Mouse (Mus musculus) neural tube, embryonic 11.5 days (tissue): Measurements from ENCODE around the gene Sos2. TPM values are rescaled to one million over a fixed set of nuclear protein-coding genes. Genes with fewer than 3 reads are reported as not detected.
"Not testable (repeated sequence)": the region's sequence is repeated elsewhere in the genome, so short reads cannot be mapped to it uniquely, and the experiment has no call there.

Source experiments
- ATAC-seq: fragments of 200-750 bp; cut with Nextera tagmentation; 2 replicates; pipeline ENCODE4 v1.8.0; 2017; ENCODE audit warnings: moderate number of reproducible peaks, mild to moderate bottlenecking, moderate TSS enrichment, moderate library complexity; ENCODE audit not compliant: insufficient read depth, low FRiP score, low TSS enrichment
- DNase-seq: peaks from one replicate; pipeline ENCODE4 v3.0.0-alpha.2; 2015; ENCODE audit warnings: low spot score
- H3K27ac ChIP-seq: fragments of 300-500 bp; sonication (generic); 2 replicates; pipeline ENCODE4 v1.5.1; 2014; ENCODE audit warnings: low read depth, mild to moderate bottlenecking, low read length
- H3K27me3 ChIP-seq: fragments of 300-500 bp; sonication (generic); 2 replicates; pipeline ENCODE4 v1.6.1; 2014; ENCODE audit warnings: mild to moderate bottlenecking, low read length, mixed read lengths; ENCODE audit not compliant: control insufficient read depth, insufficient read depth
- H3K36me3 ChIP-seq: fragments of 300-500 bp; sonication (generic); 2 replicates; pipeline ENCODE4 v1.6.1; 2014; ENCODE audit warnings: mild to moderate bottlenecking, low read length, moderate library complexity, mixed read lengths; ENCODE audit not compliant: control insufficient read depth, insufficient read depth
- H3K4me1 ChIP-seq: fragments of 300-500 bp; sonication (generic); 2 replicates; pipeline ENCODE4 v1.6.1; 2014; ENCODE audit warnings: low read length, mixed read lengths; ENCODE audit not compliant: control insufficient read depth, insufficient read depth
- H3K4me2 ChIP-seq: fragments of 300-500 bp; sonication (generic); 2 replicates; pipeline ENCODE4 v1.6.1; 2014; ENCODE audit warnings: low read depth, mild to moderate bottlenecking, moderate library complexity
- H3K4me3 ChIP-seq: fragments of 300-500 bp; sonication (generic); 2 replicates; pipeline ENCODE4 v1.5.1; 2014; ENCODE audit warnings: low read depth, low read length
- H3K9ac ChIP-seq: fragments of 300-500 bp; sonication (generic); 2 replicates; pipeline ENCODE4 v1.6.1; 2014; ENCODE audit warnings: mild to moderate bottlenecking, low read length
- H3K9me3 ChIP-seq: fragments of 300-500 bp; sonication (generic); 2 replicates; pipeline ENCODE4 v1.6.1; 2016; ENCODE audit warnings: low read length; ENCODE audit not compliant: control insufficient read depth
- WGBS: fragments of 180-500 bp; shearing (Covaris S2); extraction: QIAGEN DNeasy Blood & Tissue Kit; methylation state at CpG from one replicate; pipeline ENCODE4 v1.1.7; 2014; 5-methylcytosine and 5-hydroxymethylcytosine counted together
- polyA plus RNA-seq: library from polyadenylated mRNA; unstranded; fragments of >200 nt; fragmentation: Nextera tagmentation; extraction: Ambion mirVana; gene quantifications from 2 replicates; pipeline ENCODE4 v1.2.1, GENCODE M21; 2014

Sos2 gene
- polyA plus RNA-seq, 1 experiment from 2014 or later: 10.1 TPM

- Histone ChIP-seq H3K4me1 (no peaks in the 10 kb centered on the region), H3K27me3 (no peaks in the 10 kb centered on the region), H3K4me3 (no peak overlapping the region), H3K9ac (no peak overlapping the region), H3K4me2 (no peak overlapping the region), H3K27ac (no peak overlapping the region), H3K9me3 (no peaks in the 10 kb centered on the region), H3K36me3 (no peaks in the 10 kb centered on the region)
- ATAC-seq: no peak
- WGBS: 81% methylated on average over 3 of the region's 3 CpGs
- DNase-seq: no peak
These were observed 113.4 kb downstream of the Sos2 start for GRCm38 (mm10) chr12:69568266-69568665.

- H3K27me3 ChIP-seq, H3K9ac ChIP-seq, H3K4me3 ChIP-seq, H3K4me1 ChIP-seq, H3K4me2 ChIP-seq, H3K9me3 ChIP-seq, H3K36me3 ChIP-seq, ATAC-seq, DNase-seq, H3K27ac ChIP-seq: not testable (repeated sequence)
- WGBS: 77% methylated on average over 6 of the region's 6 CpGs
These were observed 120.6 kb downstream of the Sos2 start for GRCm38 (mm10) chr12:69561006-69561405.

DNA sequence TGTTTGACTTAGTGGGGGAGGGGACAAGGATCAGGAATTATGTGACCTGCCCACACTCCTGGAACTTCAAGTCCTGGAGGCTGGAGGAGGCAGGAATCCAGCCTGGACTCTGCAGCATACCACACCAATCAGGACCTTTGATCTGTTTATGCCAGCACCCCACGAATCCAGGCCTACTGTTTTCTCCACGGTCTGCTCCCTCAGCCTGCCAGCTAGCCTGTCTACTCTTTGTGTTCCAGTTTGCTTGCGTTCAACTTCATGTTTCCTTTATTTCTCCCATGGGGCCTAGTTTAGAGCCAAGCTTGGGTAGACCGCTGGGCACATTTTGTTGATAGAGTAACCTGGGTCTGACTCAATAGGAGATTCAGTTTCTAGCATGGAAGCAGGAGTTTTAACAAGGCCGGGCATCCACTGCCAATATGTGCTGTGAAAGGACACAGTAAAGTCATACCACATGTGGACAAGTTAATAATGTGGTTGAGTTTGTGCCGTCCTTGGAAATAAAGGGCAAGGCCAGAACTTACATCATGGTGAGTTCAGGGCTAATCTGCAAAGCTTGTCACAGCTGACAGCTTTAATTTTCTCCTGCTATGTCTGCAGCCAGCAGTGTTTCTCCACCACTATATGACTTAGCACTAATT is 125.3 kb downstream of the Sos2 start:
- DNase-seq: no peak
- Histone ChIP-seq H3K9ac (no peak overlapping the region), H3K4me3 (no peak overlapping the region), H3K9me3 (no peaks in the 10 kb centered on the region), H3K4me1 (no peaks in the 10 kb centered on the region), H3K4me2 (no peak overlapping the region), H3K27me3 (no peaks in the 10 kb centered on the region), H3K27ac (no peak overlapping the region), H3K36me3 (no peaks in the 10 kb centered on the region)
- WGBS: 67% methylated on average over 6 of the region's 6 CpGs
- ATAC-seq: no peak

- Histone ChIP-seq H3K9me3 (no peaks in the 10 kb centered on the region), H3K4me2 (no peak overlapping the region), H3K9ac (no peak overlapping the region), H3K4me3 (no peak overlapping the region), H3K27ac (no peak overlapping the region), H3K4me1 (no peaks in the 10 kb centered on the region), H3K36me3 (no peaks in the 10 kb centered on the region), H3K27me3 (no peaks in the 10 kb centered on the region)
- ATAC-seq (no peak), DNase-seq (no peak)
- WGBS: 79% methylated on average over 13 of the region's 13 CpGs
These were observed 136.0 kb downstream of the Sos2 start for GRCm38 (mm10) chr12:69545456-69546178.

DNA sequence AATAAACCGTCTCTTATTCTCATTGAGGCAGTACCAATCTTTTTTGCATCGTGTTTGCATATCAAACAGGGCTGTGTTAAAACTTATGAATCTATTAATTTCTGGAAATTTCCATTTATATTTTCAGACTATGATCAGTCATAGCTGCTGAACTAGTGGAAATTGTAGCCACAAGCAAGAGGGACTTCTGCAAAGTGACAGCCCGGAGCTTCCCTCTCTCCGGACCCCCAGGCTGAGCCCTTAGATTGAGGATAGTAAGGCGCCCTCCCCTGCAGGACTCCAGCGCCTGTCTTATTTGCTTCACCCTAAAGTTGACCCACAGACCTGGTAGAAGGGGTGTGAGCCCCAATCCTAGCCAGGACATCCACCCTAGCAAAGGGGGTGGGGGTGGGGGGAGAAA is 136.7 kb downstream of the Sos2 start:
- Histone ChIP-seq H3K4me3 (no peak overlapping the region), H3K4me1 (no peaks in the 10 kb centered on the region), H3K27ac (no peak overlapping the region), H3K9me3 (no peaks in the 10 kb centered on the region), H3K9ac (no peak overlapping the region), H3K4me2 (no peak overlapping the region), H3K27me3 (no peaks in the 10 kb centered on the region), H3K36me3 (no peaks in the 10 kb centered on the region)
- DNase-seq: no peak
- 84% methylated on average over 6 of the region's 6 CpGs for WGBS
- ATAC-seq: no peak

GRCm38 (mm10) chr12:69544562-69544961 is 137.1 kb downstream of the Sos2 start:
- DNase-seq: no peak
- ATAC-seq: no peak
- no peaks in the 10 kb centered on the region for H3K9me3 ChIP-seq
- no peaks in the 10 kb centered on the region for H3K4me1 ChIP-seq
- no peak overlapping the region for H3K9ac ChIP-seq
- H3K4me3 ChIP-seq: no peak overlapping the region
- WGBS: 61% methylated on average over 2 of the region's 2 CpGs
- H3K36me3 ChIP-seq: no peaks in the 10 kb centered on the region
- no peak overlapping the region for H3K4me2 ChIP-seq
- H3K27ac ChIP-seq: no peak overlapping the region
- H3K27me3 ChIP-seq: no peaks in the 10 kb centered on the region

- ATAC-seq: no peak
- H3K4me3 ChIP-seq: no peak overlapping the region
- no peaks in the 10 kb centered on the region for H3K9me3 ChIP-seq
- H3K9ac ChIP-seq: no peak overlapping the region
- no peaks in the 10 kb centered on the region for H3K36me3 ChIP-seq
- H3K4me2 ChIP-seq: no peak overlapping the region
- H3K4me1 ChIP-seq: 0 out of 2 replicates have a peak, but pooled peaks cover 1% of the 10 kb centered on the region
- 92% methylated on average over 8 of the region's 8 CpGs for WGBS
- no peak overlapping the region for H3K27ac ChIP-seq
- no peaks in the 10 kb centered on the region for H3K27me3 ChIP-seq
- DNase-seq: no peak
These were observed 139.3 kb downstream of the Sos2 start for GRCm38 (mm10) chr12:69542376-69542775.

GRCm38 (mm10) chr12:69541663-69542062 is 140.0 kb downstream of the Sos2 start:
- DNase-seq (no peak), ATAC-seq (no peak)
- Histone ChIP-seq H3K9me3 (no peaks in the 10 kb centered on the region), H3K27me3 (no peaks in the 10 kb centered on the region), H3K9ac (no peak overlapping the region), H3K4me3 (no peak overlapping the region), H3K27ac (no peak overlapping the region), H3K36me3 (no peaks in the 10 kb centered on the region), H3K4me1 (0 out of 2 replicates have a peak, but pooled peaks cover 3% of the 10 kb centered on the region), H3K4me2 (no peak overlapping the region)
- WGBS: 87% methylated on average over 8 of the region's 8 CpGs

GRCm38 (mm10) chr12:69539353-69539752 is 142.3 kb downstream of the Sos2 start:
- Histone ChIP-seq H3K9me3 (no peaks in the 10 kb centered on the region), H3K27ac (no peak overlapping the region), H3K4me2 (no peak overlapping the region), H3K9ac (no peak overlapping the region), H3K4me1 (0 out of 2 replicates have a peak, but pooled peaks cover 3% of the 10 kb centered on the region), H3K36me3 (no peaks in the 10 kb centered on the region), H3K4me3 (no peak overlapping the region), H3K27me3 (no peaks in the 10 kb centered on the region)
- 78% methylated on average over 7 of the region's 7 CpGs for WGBS
- DNase-seq: no peak
- ATAC-seq: no peak
